Mouse (Mus musculus) cerebellum, adult 9-11 months (tissue): ENCODE data around the gene Nxnl1.

Source experiments
- DNase-seq: peaks from one replicate; pipeline ENCODE4 v3.0.0; 2022

The Nxnl1 gene

GRCm38 (mm10) chr8:71566501-71566900 lies at the start of gene Nxnl1:
Gene Nxnl1 (minus strand): TSS chr8:71566601.
- DNase-seq, result no peak

- no peak for DNase-seq
These were observed 47.0 kb upstream of the Nxnl1 start for GRCm38 (mm10) chr8:71613418-71613817.

- no peak for DNase-seq
These were observed 45.7 kb upstream of the Nxnl1 start for GRCm38 (mm10) chr8:71612141-71612540.

- peak; percentile 99 for DNase-seq
These were observed 44.6 kb upstream of the Nxnl1 start, which contains the start of gene Colgalt1 for GRCm38 (mm10) chr8:71610822-71611651. Gene Colgalt1 (plus strand): TSS chr8:71610998.

GRCm38 (mm10) chr8:71604021-71604420 lies 37.6 kb upstream of the Nxnl1 start:
- no peak for DNase-seq

GRCm38 (mm10) chr8:71602666-71603334 lies 36.4 kb upstream of the Nxnl1 start:
- no peak for DNase-seq

GRCm38 (mm10) chr8:71601939-71602665 lies 35.7 kb upstream of the Nxnl1 start:
- no peak for DNase-seq

- DNase-seq, result no peak
These were observed 32.4 kb upstream of the Nxnl1 start for GRCm38 (mm10) chr8:71598841-71599240.

GRCm38 (mm10) chr8:71598375-71598774 lies 32.0 kb upstream of the Nxnl1 start:
- DNase-seq, result no peak

- DNase-seq, result no peak
These were observed 31.1 kb upstream of the Nxnl1 start, which contains the start of gene Fam129c for GRCm38 (mm10) chr8:71597451-71597850. Gene Fam129c (plus strand): TSS chr8:71597648.

GRCm38 (mm10) chr8:71596798-71597197 lies 30.4 kb upstream of the Nxnl1 start:
- DNase-seq, result no peak

- no peak for DNase-seq
These were observed 30.0 kb upstream of the Nxnl1 start for GRCm38 (mm10) chr8:71596384-71596783.

GRCm38 (mm10) chr8:71595862-71596261 lies 29.5 kb upstream of the Nxnl1 start:
- peak; percentile 89 for DNase-seq

GRCm38 (mm10) chr8:71594324-71594722 lies 27.9 kb upstream of the Nxnl1 start:
- no peak for DNase-seq

- DNase-seq, result peak; percentile 60
These were observed 27.3 kb upstream of the Nxnl1 start for GRCm38 (mm10) chr8:71593556-71594323.

- DNase-seq, result peak; percentile 93
These were observed 26.2 kb upstream of the Nxnl1 start for GRCm38 (mm10) chr8:71592374-71593170.

GRCm38 (mm10) chr8:71591471-71592373 lies 25.3 kb upstream of the Nxnl1 start, which contains the start of gene Pgls:
Gene Pgls (plus strand): TSS chr8:71592176.
- DNase-seq, result peak; percentile 97

- no peak for DNase-seq
These were observed 24.6 kb upstream of the Nxnl1 start for GRCm38 (mm10) chr8:71591017-71591416.

GRCm38 (mm10) chr8:71588762-71589161 lies 22.4 kb upstream of the Nxnl1 start:
- no peak for DNase-seq

- DNase-seq, result no peak
These were observed 20.5 kb upstream of the Nxnl1 start for GRCm38 (mm10) chr8:71586891-71587290.
